ENCODE assay signal across 9 mouse cellular contexts in the genomic region with DNA sequence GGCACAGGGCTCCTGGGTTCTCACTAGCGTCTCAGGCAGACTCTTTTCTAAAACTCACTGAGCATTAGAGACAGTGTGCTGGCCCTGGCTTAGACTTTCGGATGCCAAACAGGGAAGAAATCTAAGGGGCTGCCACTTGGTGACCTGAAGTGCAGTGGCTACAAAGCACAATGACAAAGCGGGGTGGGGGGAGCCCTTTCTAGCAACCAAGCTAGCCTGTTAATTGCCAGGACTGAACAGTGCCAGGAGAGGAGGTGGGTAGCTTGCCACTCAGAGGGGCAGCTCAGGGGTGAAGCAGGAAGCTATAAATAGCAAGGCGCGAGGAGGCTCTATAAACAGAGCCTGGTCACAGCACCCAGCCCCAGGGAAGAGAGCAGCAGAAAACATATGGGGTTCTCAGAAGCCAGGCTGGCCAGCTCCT.
A peak's percentile ranks its signal among the peaks of the same experiment; 100 is the strongest.
DNase-seq lines count a peak whose midpoint lies in the region; ATAC-seq and TF ChIP-seq lines count a peak whose summit lies in the region.
"Had no signal": no experiment of that assay in that cellular context is flagged by ENCODE, and none has a peak within 500 bp of the region (broad histone marks: within the 10 kb centered on the region; RNA-seq: fewer than 3 reads in every experiment).

No protein-coding gene starts in this region.

- H3K27me3 ChIP-seq in midbrain, embryonic 10.5 days (ENCODE audit: low read depth, poor library complexity, severe bottlenecking), result peaks cover 7% of the 10 kb centered on the region; the same call in 1 of the 2 replicates
- no peaks in the 10 kb centered on the region for H3K27me3 ChIP-seq in midbrain, embryonic 16.5 days (ENCODE audit: control insufficient read depth, insufficient read depth, low read depth, low read length)
- no peaks in the 10 kb centered on the region for H3K27me3 ChIP-seq in forebrain, embryonic 12.5 days
- H3K27me3 ChIP-seq in hindbrain, embryonic 14.5 days (ENCODE audit: control insufficient read depth, insufficient read depth, low read length), result no peaks in the 10 kb centered on the region
- no peaks in the 10 kb centered on the region for H3K27me3 ChIP-seq in stomach, postnatal 0 days (ENCODE audit: control insufficient read depth, insufficient read depth, low read length)

- H3K4me3 ChIP-seq in midbrain, embryonic 10.5 days, result no peak overlapping the region
- no peak overlapping the region for H3K4me3 ChIP-seq in midbrain, embryonic 16.5 days (ENCODE audit: low read depth, low read length)
- H3K4me3 ChIP-seq in forebrain, embryonic 12.5 days (replicated peaks), result no peak overlapping the region
- H3K4me3 ChIP-seq in hindbrain, embryonic 14.5 days (replicated peaks; ENCODE audit: low read length), result no peak overlapping the region
- no peak overlapping the region for H3K4me3 ChIP-seq in stomach, postnatal 0 days (ENCODE audit: low read depth, low read length)

- H3K4me1 ChIP-seq in midbrain, embryonic 10.5 days, result peaks cover 83% of the 10 kb centered on the region
- peaks cover 47% of the 10 kb centered on the region for H3K4me1 ChIP-seq in midbrain, embryonic 16.5 days (ENCODE audit: control insufficient read depth, insufficient read depth, low read length)
- peaks cover 82% of the 10 kb centered on the region for H3K4me1 ChIP-seq in forebrain, embryonic 12.5 days
- peaks cover 60% of the 10 kb centered on the region for H3K4me1 ChIP-seq in hindbrain, embryonic 14.5 days (replicated peaks; ENCODE audit: control insufficient read depth, insufficient read depth, low read length)
- peaks cover 6% of the 10 kb centered on the region; the same call in 1 of the 2 replicates for H3K4me1 ChIP-seq in stomach, postnatal 0 days (replicated peaks; ENCODE audit: control insufficient read depth, insufficient read depth)

- no peak overlapping the region for H3K9ac ChIP-seq in midbrain, embryonic 16.5 days (ENCODE audit: low read depth, low read length)
- no peak overlapping the region; the same call in 1 of the 2 replicates for H3K9ac ChIP-seq in forebrain, embryonic 12.5 days
- 0 out of 2 replicates have a peak overlapping the region, but pooled peaks have one; percentile 4 for H3K9ac ChIP-seq in hindbrain, embryonic 14.5 days
- H3K9ac ChIP-seq in stomach, postnatal 0 days (ENCODE audit: low read length), result 0 out of 2 replicates have a peak overlapping the region, but pooled peaks have one; percentile 18
- H3K9ac ChIP-seq: liver, postnatal 0 days had no signal

- no peak for DNase-seq in midbrain, embryonic 10.5 days (ENCODE audit: low spot score)
- DNase-seq in hindbrain, embryonic 14.5 days (ENCODE audit: low spot score), result no peak
- DNase-seq in stomach, postnatal 0 days (ENCODE audit: low spot score), result no peak
- DNase-seq in layer of hippocampus, postnatal 25 days (ENCODE audit: extremely low spot score in 1 of 2, low spot score in 1 of 2), result no peak
- DNase-seq in left cerebral cortex, adult 18-20 months (ENCODE audit: low spot score in 2 of 2), result no peak
- DNase-seq: kidney, postnatal 25 days; liver, postnatal 0 days had no signal

- H3K4me2 ChIP-seq in midbrain, embryonic 16.5 days (ENCODE audit: low read length), result no peak overlapping the region
- peak overlapping the region; percentile 11; the same call in 1 of the 2 replicates for H3K4me2 ChIP-seq in forebrain, embryonic 12.5 days
- H3K4me2 ChIP-seq in hindbrain, embryonic 14.5 days (replicated peaks), result no peak overlapping the region
- no peak overlapping the region for H3K4me2 ChIP-seq in stomach, postnatal 0 days (replicated peaks; ENCODE audit: low read depth)

- peaks cover 24% of the 10 kb centered on the region; the same call in 1 of the 2 replicates for H3K36me3 ChIP-seq in midbrain, embryonic 10.5 days
- no peaks in the 10 kb centered on the region for H3K36me3 ChIP-seq in midbrain, embryonic 16.5 days (ENCODE audit: control insufficient read depth, insufficient read depth, low read length)
- 0 out of 2 replicates have a peak, but pooled peaks cover 4% of the 10 kb centered on the region for H3K36me3 ChIP-seq in forebrain, embryonic 12.5 days (replicated peaks)
- no peaks in the 10 kb centered on the region for H3K36me3 ChIP-seq in hindbrain, embryonic 14.5 days (replicated peaks; ENCODE audit: control insufficient read depth, insufficient read depth)
- no peaks in the 10 kb centered on the region for H3K36me3 ChIP-seq in stomach, postnatal 0 days (ENCODE audit: control insufficient read depth, insufficient read depth, low read length)

- TF ChIP-seq CTCF in stomach, postnatal 0 days (IDR thresholded peaks at IDR 0.05; ENCODE audit: low read depth), result no peak

- no peak for ATAC-seq in midbrain, embryonic 16.5 days
- peak; percentile 34; the same call in 1 of the 2 replicates for ATAC-seq in forebrain, embryonic 12.5 days (ENCODE audit: low FRiP score)
- ATAC-seq in hindbrain, embryonic 14.5 days (ENCODE audit: low FRiP score), result no peak
- ATAC-seq in stomach, postnatal 0 days (ENCODE audit: low FRiP score, low TSS enrichment), result no peak
- ATAC-seq: liver, postnatal 0 days had no signal

- no peaks in the 10 kb centered on the region for H3K9me3 ChIP-seq in midbrain, embryonic 10.5 days (replicated peaks)
- no peaks in the 10 kb centered on the region for H3K9me3 ChIP-seq in midbrain, embryonic 16.5 days (replicated peaks; ENCODE audit: control insufficient read depth, low read length, poor library complexity, severe bottlenecking)
- no peaks in the 10 kb centered on the region for H3K9me3 ChIP-seq in forebrain, embryonic 12.5 days
- no peaks in the 10 kb centered on the region for H3K9me3 ChIP-seq in hindbrain, embryonic 14.5 days (ENCODE audit: control insufficient read depth, low read length)
- no peaks in the 10 kb centered on the region for H3K9me3 ChIP-seq in stomach, postnatal 0 days (ENCODE audit: control insufficient read depth, low read length)

- peak overlapping the region; percentile 88 for H3K27ac ChIP-seq in midbrain, embryonic 10.5 days (replicated peaks)
- no peak overlapping the region for H3K27ac ChIP-seq in midbrain, embryonic 16.5 days (ENCODE audit: low read length)
- H3K27ac ChIP-seq in forebrain, embryonic 12.5 days, result peak overlapping the region; percentile 70
- no peak overlapping the region for H3K27ac ChIP-seq in hindbrain, embryonic 14.5 days
- H3K27ac ChIP-seq in stomach, postnatal 0 days (replicated peaks), result no peak overlapping the region

- 69% methylated on average over 5 of the region's 5 CpGs for WGBS in midbrain, embryonic 10.5 days
- WGBS in midbrain, embryonic 16.5 days, result 48% methylated on average over 5 of the region's 5 CpGs
- WGBS in forebrain, embryonic 12.5 days, result 34% methylated on average over 5 of the region's 5 CpGs
- WGBS in hindbrain, embryonic 14.5 days, result 41% methylated on average over 5 of the region's 5 CpGs
- WGBS in stomach, postnatal 0 days, result 61% methylated on average over 5 of the region's 5 CpGs

- no peak for TF ChIP-seq EP300 in stomach, postnatal 0 days (optimal IDR thresholded peaks at IDR 0.05)

Comparison
In these comparisons a context has a peak if more than half of its experiments do, and no peak if none do; other contexts are left out.
1. H3K27ac ChIP-seq: peak in midbrain, embryonic 10.5 days (single experiment) and forebrain, embryonic 12.5 days (single experiment); none in midbrain, embryonic 16.5 days (single experiment), hindbrain, embryonic 14.5 days (single experiment) and stomach, postnatal 0 days (single experiment).
2. H3K9ac ChIP-seq: peak in hindbrain, embryonic 14.5 days (single experiment) and stomach, postnatal 0 days (single experiment); none in midbrain, embryonic 16.5 days (single experiment) and forebrain, embryonic 12.5 days (single experiment).